Mouse (Mus musculus): ENCODE results near the gene Gnb5.

GRCm38 (mm10) chr9:75258792-75259191, 47.3 kb upstream of the Gnb5 start:
- TF ChIP-seq CTCF (IDR thresholded peaks at IDR 0.05; ENCODE audit: low read depth, low read length) (no peak), POLR2A (IDR thresholded peaks at IDR 0.05; ENCODE audit: extremely low read depth, insufficient read depth, low read length) (no peak)

Data from liver, adult 2 months (tissue).